In genomic region chr10:51405141-51405540, GRCm38 (mm10) we compare ENCODE assay signal across 8 mouse cellular contexts.
DNase-seq lines count a peak whose midpoint lies in the region; ATAC-seq lines count a peak whose summit lies in the region.

No protein-coding gene starts in this region.

- H3K36me3 ChIP-seq in heart, embryonic 13.5 days: no peaks in the 10 kb centered on the region
- H3K36me3 ChIP-seq in embryonic facial prominence, embryonic 13.5 days: no peaks in the 10 kb centered on the region
- H3K36me3 ChIP-seq in hindbrain, embryonic 14.5 days (replicated peaks; ENCODE audit: control insufficient read depth, insufficient read depth): no peaks in the 10 kb centered on the region
- no peaks in the 10 kb centered on the region for H3K36me3 ChIP-seq in midbrain, embryonic 10.5 days

- H3K4me2 ChIP-seq in heart, embryonic 13.5 days: peak overlapping the region; percentile 40
- peak overlapping the region; percentile 27; the same call in 1 of the 2 replicates for H3K4me2 ChIP-seq in embryonic facial prominence, embryonic 13.5 days
- H3K4me2 ChIP-seq in hindbrain, embryonic 14.5 days (replicated peaks): no peak overlapping the region

- no peaks in the 10 kb centered on the region for H3K4me1 ChIP-seq in heart, embryonic 13.5 days
- H3K4me1 ChIP-seq in embryonic facial prominence, embryonic 13.5 days: no peaks in the 10 kb centered on the region
- H3K4me1 ChIP-seq in hindbrain, embryonic 14.5 days (replicated peaks; ENCODE audit: control insufficient read depth, insufficient read depth, low read length): no peaks in the 10 kb centered on the region
- H3K4me1 ChIP-seq in midbrain, embryonic 10.5 days: no peaks in the 10 kb centered on the region

- 7% methylated on average over 9 of the region's 9 CpGs for WGBS in heart, embryonic 13.5 days
- 3% methylated on average over 9 of the region's 9 CpGs for WGBS in embryonic facial prominence, embryonic 13.5 days
- WGBS in hindbrain, embryonic 14.5 days: 6% methylated on average over 9 of the region's 9 CpGs
- 10% methylated on average over 9 of the region's 9 CpGs for WGBS in midbrain, embryonic 10.5 days

- no peak overlapping the region for H3K4me3 ChIP-seq in heart, embryonic 13.5 days
- no peak overlapping the region for H3K4me3 ChIP-seq in embryonic facial prominence, embryonic 13.5 days
- H3K4me3 ChIP-seq in hindbrain, embryonic 14.5 days (replicated peaks; ENCODE audit: low read length): no peak overlapping the region
- H3K4me3 ChIP-seq in midbrain, embryonic 10.5 days: no peak overlapping the region

- H3K27me3 ChIP-seq in heart, embryonic 13.5 days (replicated peaks): no peaks in the 10 kb centered on the region
- no peaks in the 10 kb centered on the region for H3K27me3 ChIP-seq in embryonic facial prominence, embryonic 13.5 days
- H3K27me3 ChIP-seq in hindbrain, embryonic 14.5 days (ENCODE audit: control insufficient read depth, insufficient read depth, low read length): no peaks in the 10 kb centered on the region
- H3K27me3 ChIP-seq in midbrain, embryonic 10.5 days (ENCODE audit: low read depth, poor library complexity, severe bottlenecking): peaks cover 12% of the 10 kb centered on the region; the same call in 1 of the 2 replicates

- H3K9me3 ChIP-seq in heart, embryonic 13.5 days: no peaks in the 10 kb centered on the region
- H3K9me3 ChIP-seq in embryonic facial prominence, embryonic 13.5 days: no peaks in the 10 kb centered on the region
- no peaks in the 10 kb centered on the region for H3K9me3 ChIP-seq in hindbrain, embryonic 14.5 days (ENCODE audit: control insufficient read depth, low read length)
- no peaks in the 10 kb centered on the region for H3K9me3 ChIP-seq in midbrain, embryonic 10.5 days (replicated peaks)

- DNase-seq in heart, adult 9 months (ENCODE audit: low spot score in 2 of 2): no peak
- DNase-seq in adrenal gland, postnatal 10 days: peak; percentile 62
- DNase-seq in hindbrain, embryonic 14.5 days (ENCODE audit: low spot score): peak; percentile 92
- peak; percentile 22 to 55 for DNase-seq in layer of hippocampus, postnatal 36 days
- DNase-seq in midbrain, embryonic 10.5 days (ENCODE audit: low spot score): peak; percentile 52
- peak; percentile 14 for DNase-seq in skeletal muscle tissue, adult 2 months (ENCODE audit: low read depth, low spot score)

- no peak overlapping the region for H3K27ac ChIP-seq in heart, embryonic 13.5 days (replicated peaks)
- H3K27ac ChIP-seq in embryonic facial prominence, embryonic 13.5 days: no peak overlapping the region
- H3K27ac ChIP-seq in hindbrain, embryonic 14.5 days: no peak overlapping the region
- H3K27ac ChIP-seq in midbrain, embryonic 10.5 days (replicated peaks): no peak overlapping the region

- ATAC-seq in heart, embryonic 13.5 days (ENCODE audit: extremely low read depth, insufficient number of reproducible peaks, low FRiP score, low TSS enrichment): no peak
- no peak for ATAC-seq in embryonic facial prominence, embryonic 13.5 days (ENCODE audit: insufficient number of reproducible peaks, insufficient read depth, low FRiP score, low TSS enrichment, low read depth)
- ATAC-seq in hindbrain, embryonic 14.5 days (ENCODE audit: low FRiP score): peak; percentile 80; the same call in 1 of the 2 replicates

- H3K9ac ChIP-seq in heart, embryonic 13.5 days: no peak overlapping the region
- no peak overlapping the region for H3K9ac ChIP-seq in embryonic facial prominence, embryonic 13.5 days
- H3K9ac ChIP-seq in hindbrain, embryonic 14.5 days: no peak overlapping the region

Comparison
In these comparisons a context has a peak if more than half of its experiments do, and no peak if none do; other contexts are left out.
1. DNase-seq: peak in adrenal gland, postnatal 10 days (single experiment), hindbrain, embryonic 14.5 days (single experiment), layer of hippocampus, postnatal 36 days (2 of 2), midbrain, embryonic 10.5 days (single experiment) and skeletal muscle tissue, adult 2 months (single experiment); none in heart, adult 9 months (0 of 2).